In the genomic region with DNA sequence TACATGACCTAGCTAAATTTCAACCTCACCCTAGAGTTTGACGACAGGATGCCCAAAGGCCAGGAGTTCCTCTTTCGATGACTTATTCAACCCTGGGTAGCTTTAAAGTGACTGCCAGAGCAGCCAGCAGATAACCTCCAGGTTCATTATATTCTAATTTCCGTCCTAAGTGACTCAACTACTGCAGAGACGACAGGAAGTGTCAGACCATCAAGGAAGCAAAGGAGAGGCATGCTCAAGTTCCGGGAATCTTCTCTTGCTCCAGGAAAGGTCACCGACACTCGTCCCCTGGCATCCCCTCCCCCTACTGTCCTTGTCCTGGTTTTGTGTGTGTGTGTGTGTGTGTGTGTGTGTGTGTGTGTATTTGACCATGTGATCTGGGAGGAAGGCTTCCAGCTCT, we compare ENCODE assay signal across 12 mouse cellular contexts. TPM values are rescaled to one million over a fixed set of nuclear protein-coding genes. Genes with fewer than 3 reads are reported as not detected.
A peak's percentile ranks its signal among the peaks of the same experiment; 100 is the strongest.
DNase-seq lines count a peak whose midpoint lies in the region; ATAC-seq and TF ChIP-seq lines count a peak whose summit lies in the region.
"Had no signal": no experiment of that assay in that cellular context is flagged by ENCODE, and none has a peak within 500 bp of the region (broad histone marks: within the 10 kb centered on the region; RNA-seq: fewer than 3 reads in every experiment).

No protein-coding gene starts in this region.

- no peaks in the 10 kb centered on the region for H3K9me3 ChIP-seq in liver, postnatal 0 days (ENCODE audit: low read length)
- peaks cover under 1% of the 10 kb centered on the region; the same call in 1 of the 2 replicates for H3K9me3 ChIP-seq in forebrain, embryonic 12.5 days

- peak; percentile 63 for ATAC-seq in liver, postnatal 0 days
- ATAC-seq in forebrain, embryonic 12.5 days (ENCODE audit: low FRiP score), result no peak

- 13% methylated on average over 7 of the region's 7 CpGs for WGBS in liver, postnatal 0 days (ENCODE audit: insufficient replicate concordance)
- WGBS in forebrain, embryonic 12.5 days, result 75% methylated on average over 7 of the region's 7 CpGs

- peaks cover 4% of the 10 kb centered on the region for H3K4me1 ChIP-seq in liver, postnatal 0 days (ENCODE audit: insufficient read depth)
- no peaks in the 10 kb centered on the region for H3K4me1 ChIP-seq in forebrain, embryonic 12.5 days
- H3K4me1 ChIP-seq: embryonic facial prominence, embryonic 13.5 days had no signal

- peak; percentile 45 to 82 for DNase-seq in adrenal gland, adult (ENCODE audit: inconsistent age in 2 of 2, low spot score in 1 of 2)
- no peak for DNase-seq in adrenal gland, postnatal 4 days (ENCODE audit: low spot score in 2 of 2)
- peak; percentile 37 for DNase-seq in thymus, postnatal 25 days
- DNase-seq in thymus, postnatal 0 days (ENCODE audit: low spot score), result no peak
- peak; percentile 28 for DNase-seq in liver, postnatal 0 days
- DNase-seq in urinary bladder, postnatal 4 days (ENCODE audit: low spot score in 2 of 2), result no peak
- DNase-seq in left cerebral cortex, postnatal 14 days (ENCODE audit: low spot score in 2 of 2), result no peak
- DNase-seq: layer of hippocampus, adult 9-11 months had no signal

- H3K4me3 ChIP-seq in liver, postnatal 0 days (ENCODE audit: low read depth, low read length), result no peak overlapping the region
- no peak overlapping the region for H3K4me3 ChIP-seq in forebrain, embryonic 12.5 days (replicated peaks)
- H3K4me3 ChIP-seq: embryonic facial prominence, embryonic 13.5 days had no signal

- no peaks in the 10 kb centered on the region for H3K36me3 ChIP-seq in liver, postnatal 0 days (replicated peaks; ENCODE audit: insufficient read depth, low read length)
- no peaks in the 10 kb centered on the region for H3K36me3 ChIP-seq in forebrain, embryonic 12.5 days (replicated peaks)
- H3K36me3 ChIP-seq: embryonic facial prominence, embryonic 13.5 days had no signal

- 0 out of 2 replicates have a peak overlapping the region, but pooled peaks have one; percentile 22 for H3K4me2 ChIP-seq in liver, postnatal 0 days (ENCODE audit: low read depth, low read length)
- H3K4me2 ChIP-seq in forebrain, embryonic 12.5 days, result no peak overlapping the region
- H3K4me2 ChIP-seq: embryonic facial prominence, embryonic 13.5 days had no signal

- intact Hi-C loops in left cerebral cortex, postnatal 14 days (cut with DNase I), result no loop called here

- peak; percentile 49; the same call in 1 of the 2 replicates for TF ChIP-seq EP300 in liver, postnatal 0 days (IDR thresholded peaks at IDR 0.05; ENCODE audit: low read depth)

- no peak overlapping the region for H3K9ac ChIP-seq in liver, postnatal 0 days (replicated peaks)
- no peak overlapping the region for H3K9ac ChIP-seq in forebrain, embryonic 12.5 days
- H3K9ac ChIP-seq: embryonic facial prominence, embryonic 13.5 days had no signal

- TF ChIP-seq CTCF in liver, postnatal 0 days (IDR thresholded peaks at IDR 0.05; ENCODE audit: low read depth), result no peak

- H3K27ac ChIP-seq in liver, postnatal 0 days (ENCODE audit: low read depth), result 0 out of 2 replicates have a peak overlapping the region, but pooled peaks have one; percentile 11
- no peak overlapping the region for H3K27ac ChIP-seq in forebrain, embryonic 12.5 days
- H3K27ac ChIP-seq: embryonic facial prominence, embryonic 13.5 days had no signal

- no peaks in the 10 kb centered on the region for H3K27me3 ChIP-seq in liver, postnatal 0 days (ENCODE audit: insufficient read depth, low read length)
- peaks cover 5% of the 10 kb centered on the region; the same call in 1 of the 2 replicates for H3K27me3 ChIP-seq in forebrain, embryonic 12.5 days

RNA-seq across cellular contexts. Expression of a gene that starts 16.3 kb away (rescaled TPM):
- total RNA-seq in adrenal gland, postnatal 4 days (2021), result not detected
- polyA plus RNA-seq in thymus, postnatal 0 days (2015; fragmentation: Nextera tagmentation; extraction: Ambion mirVana), result 30.8 and 37.8 TPM in 2 replicates
- 0.08 TPM in 1 of 2 replicates, not detected in the other for polyA plus RNA-seq in liver, postnatal 0 days (2015; fragmentation: Nextera tagmentation; extraction: Ambion mirVana)
- total RNA-seq in left cerebral cortex, postnatal 14 days (2021), result under 1 TPM; 0.35 to 0.76 TPM
- polyA plus RNA-seq in forebrain, embryonic 12.5 days (2016; fragmentation: Nextera tagmentation; extraction: Ambion mirVana), result not detected in 2 replicates
- total RNA-seq: heart, postnatal 10 days had no signal
- polyA plus RNA-seq: neural tube, embryonic 14.5 days had no signal

RNA-seq across cellular contexts. Expression of a gene that starts 45.7 kb away (rescaled TPM):
- 1 to 10 TPM in 1 of 2 experiments, under 1 TPM in 1; 0.95 to 1.5 TPM for total RNA-seq in adrenal gland, postnatal 4 days (2021)
- polyA plus RNA-seq in thymus, postnatal 0 days (2015; fragmentation: Nextera tagmentation; extraction: Ambion mirVana), result 5.2 and 5.9 TPM in 2 replicates
- 0.49 and 0.56 TPM in 2 replicates for polyA plus RNA-seq in liver, postnatal 0 days (2015; fragmentation: Nextera tagmentation; extraction: Ambion mirVana)
- total RNA-seq in left cerebral cortex, postnatal 14 days (2021), result not detected
- 0.08 and 0.34 TPM in 2 replicates for polyA plus RNA-seq in forebrain, embryonic 12.5 days (2016; fragmentation: Nextera tagmentation; extraction: Ambion mirVana)
- polyA plus RNA-seq: neural tube, embryonic 14.5 days had no signal

RNA-seq across cellular contexts. Expression of a gene that starts 51.0 kb away (rescaled TPM):
- total RNA-seq in adrenal gland, postnatal 4 days (2021), result 1 to 10 TPM; 3.4 to 3.7 TPM
- 0.54 and 0.61 TPM in 2 replicates for polyA plus RNA-seq in thymus, postnatal 0 days (2015; fragmentation: Nextera tagmentation; extraction: Ambion mirVana)
- polyA plus RNA-seq in liver, postnatal 0 days (2015; fragmentation: Nextera tagmentation; extraction: Ambion mirVana), result 17.8 and 20.0 TPM in 2 replicates
- under 1 TPM in 1 of 2 experiments, not detected in 1; 0.13 TPM for total RNA-seq in left cerebral cortex, postnatal 14 days (2021)
- 1.3 and 1.6 TPM in 2 replicates for polyA plus RNA-seq in forebrain, embryonic 12.5 days (2016; fragmentation: Nextera tagmentation; extraction: Ambion mirVana)

Comparison
In these comparisons a context has a peak if more than half of its experiments do, and no peak if none do; other contexts are left out.
1. DNase-seq: peak in adrenal gland, adult (2 of 2), thymus, postnatal 25 days (single experiment) and liver, postnatal 0 days (single experiment); none in adrenal gland, postnatal 4 days (0 of 2), thymus, postnatal 0 days (single experiment), urinary bladder, postnatal 4 days (0 of 2) and left cerebral cortex, postnatal 14 days (0 of 2).
2. RNA of a gene that starts 16.3 kb away (polyA plus RNA-seq): 30.8 to 37.8 TPM in thymus, postnatal 0 days; 0.08 TPM in liver, postnatal 0 days and not detected in forebrain, embryonic 12.5 days; every median in the first group is over 10 times any median in the second.